Comparison of ENCODE assay signal across 18 mouse cellular contexts in the genomic region with DNA sequence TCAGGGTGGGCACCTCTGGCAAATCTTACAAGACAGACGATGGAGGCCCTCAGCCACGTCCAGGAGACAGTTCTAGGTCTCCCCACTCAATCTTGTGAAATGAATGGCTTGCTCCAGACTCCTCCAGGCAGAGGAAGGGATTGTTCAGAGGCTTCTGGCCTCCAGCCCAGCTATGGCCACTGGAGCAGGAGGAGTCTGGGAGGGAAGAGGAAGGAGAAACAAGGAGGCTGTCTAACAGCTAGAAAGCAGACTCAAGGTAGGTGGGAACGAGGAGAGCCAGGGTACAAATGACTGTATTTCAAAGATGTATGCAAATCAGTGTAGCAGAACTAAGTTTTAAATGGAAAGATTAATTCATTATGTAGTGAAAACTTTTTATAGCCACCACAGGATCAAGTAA. TPM values are rescaled to one million over a fixed set of nuclear protein-coding genes. Genes with fewer than 3 reads are reported as not detected.
DNase-seq lines count a peak whose midpoint lies in the region; ATAC-seq and TF ChIP-seq lines count a peak whose summit lies in the region.
"Had no signal": no experiment of that assay in that cellular context is flagged by ENCODE, and none has a peak within 500 bp of the region (broad histone marks: within the 10 kb centered on the region; RNA-seq: fewer than 3 reads in every experiment).

No protein-coding gene starts in this region.

- 60% methylated on average over 3 of the region's 3 CpGs for WGBS in heart, embryonic 13.5 days
- 65% methylated on average over 3 of the region's 3 CpGs for WGBS in heart, embryonic 11.5 days (ENCODE audit: insufficient replicate concordance)
- WGBS in lung, embryonic 14.5 days = 49% methylated on average over 3 of the region's 3 CpGs
- WGBS in lung, postnatal 0 days = 34% methylated on average over 3 of the region's 3 CpGs
- 59% methylated on average over 3 of the region's 3 CpGs for WGBS in stomach, embryonic 14.5 days

- TF ChIP-seq CTCF in lung, embryonic 14.5 days (IDR thresholded peaks at IDR 0.05; ENCODE audit: low read depth) = no peak
- no peak for TF ChIP-seq CTCF in lung, postnatal 0 days (IDR thresholded peaks at IDR 0.05)

- H3K36me3 ChIP-seq in heart, embryonic 13.5 days = no peaks in the 10 kb centered on the region
- no peaks in the 10 kb centered on the region for H3K36me3 ChIP-seq in heart, embryonic 11.5 days (ENCODE audit: control insufficient read depth, insufficient read depth, low read length)
- no peaks in the 10 kb centered on the region for H3K36me3 ChIP-seq in lung, embryonic 14.5 days (ENCODE audit: insufficient read depth)
- H3K36me3 ChIP-seq in lung, postnatal 0 days (ENCODE audit: insufficient read depth, low read length) = no peaks in the 10 kb centered on the region
- no peaks in the 10 kb centered on the region for H3K36me3 ChIP-seq in stomach, embryonic 14.5 days (ENCODE audit: control insufficient read depth, insufficient read depth, low read length)
- H3K36me3 ChIP-seq: lung, embryonic 15.5 days; neural tube, embryonic 12.5 days had no signal

- H3K27me3 ChIP-seq in heart, embryonic 13.5 days (replicated peaks) = no peaks in the 10 kb centered on the region
- no peaks in the 10 kb centered on the region for H3K27me3 ChIP-seq in heart, embryonic 11.5 days (ENCODE audit: control insufficient read depth, insufficient read depth, low read length)
- H3K27me3 ChIP-seq in lung, embryonic 14.5 days (ENCODE audit: insufficient read depth, low read length) = no peaks in the 10 kb centered on the region
- H3K27me3 ChIP-seq in lung, postnatal 0 days (replicated peaks; ENCODE audit: insufficient read depth, low read length) = no peaks in the 10 kb centered on the region
- no peaks in the 10 kb centered on the region for H3K27me3 ChIP-seq in stomach, embryonic 14.5 days (ENCODE audit: control insufficient read depth, insufficient read depth, low read length)
- H3K27me3 ChIP-seq: lung, embryonic 15.5 days; neural tube, embryonic 12.5 days had no signal

- no peak for TF ChIP-seq EP300 in lung, postnatal 0 days (IDR thresholded peaks at IDR 0.05)

- H3K4me1 ChIP-seq in heart, embryonic 13.5 days = peaks cover 4% of the 10 kb centered on the region; the same call in 1 of the 2 replicates
- H3K4me1 ChIP-seq in heart, embryonic 11.5 days (ENCODE audit: control insufficient read depth, insufficient read depth, low read length) = no peaks in the 10 kb centered on the region
- no peaks in the 10 kb centered on the region for H3K4me1 ChIP-seq in lung, embryonic 14.5 days (ENCODE audit: insufficient read depth)
- H3K4me1 ChIP-seq in lung, postnatal 0 days (ENCODE audit: insufficient read depth, low read depth, low read length) = no peaks in the 10 kb centered on the region
- H3K4me1 ChIP-seq in stomach, embryonic 14.5 days (ENCODE audit: control insufficient read depth, insufficient read depth, low read length) = no peaks in the 10 kb centered on the region
- H3K4me1 ChIP-seq: neural tube, embryonic 12.5 days had no signal

- no peak overlapping the region for H3K4me2 ChIP-seq in heart, embryonic 13.5 days
- no peak overlapping the region for H3K4me2 ChIP-seq in heart, embryonic 11.5 days
- no peak overlapping the region for H3K4me2 ChIP-seq in lung, embryonic 14.5 days
- no peak overlapping the region for H3K4me2 ChIP-seq in lung, postnatal 0 days (replicated peaks; ENCODE audit: low read depth, low read length)
- H3K4me2 ChIP-seq in stomach, embryonic 14.5 days (replicated peaks; ENCODE audit: low read depth, low read length) = no peak overlapping the region
- H3K4me2 ChIP-seq: hindbrain, embryonic 14.5 days; lung, embryonic 15.5 days; neural tube, embryonic 12.5 days had no signal

- no peak for ATAC-seq in heart, embryonic 13.5 days (ENCODE audit: extremely low read depth, insufficient number of reproducible peaks, low FRiP score, low TSS enrichment)
- ATAC-seq in heart, embryonic 11.5 days (replicated peaks; ENCODE audit: insufficient number of reproducible peaks, low FRiP score, low TSS enrichment) = no peak
- ATAC-seq in lung, embryonic 14.5 days (ENCODE audit: insufficient read depth) = no peak
- no peak for ATAC-seq in lung, postnatal 0 days
- no peak for ATAC-seq in stomach, embryonic 14.5 days (ENCODE audit: insufficient number of reproducible peaks, insufficient read depth, low FRiP score, low read depth)
- ATAC-seq: forebrain, embryonic 16.5 days had no signal

- peak; percentile 9 for DNase-seq in lung, embryonic 14.5 days
- no peak for DNase-seq in lung, postnatal 0 days (ENCODE audit: low spot score)
- DNase-seq in adipocyte (ENCODE audit: low spot score) = peak; percentile 74
- no peak for DNase-seq in ovary, postnatal 10 days (ENCODE audit: low spot score)
- DNase-seq: cerebellum, adult 18-20 months; kidney, adult 9 months; layer of hippocampus, adult 9-11 months; left cerebral cortex, postnatal 4 days; midbrain, embryonic 14.5 days; retina, postnatal 1 day; thymus, postnatal 4 days had no signal

- H3K27ac ChIP-seq in heart, embryonic 13.5 days (replicated peaks) = peak overlapping the region; percentile 53; the same call in 1 of the 2 replicates
- no peak overlapping the region for H3K27ac ChIP-seq in heart, embryonic 11.5 days (ENCODE audit: low read depth, low read length)
- H3K27ac ChIP-seq in lung, embryonic 14.5 days (ENCODE audit: low read depth) = no peak overlapping the region
- H3K27ac ChIP-seq in lung, postnatal 0 days (ENCODE audit: low read length) = no peak overlapping the region
- 0 out of 2 replicates have a peak overlapping the region, but pooled peaks have one; percentile 53 for H3K27ac ChIP-seq in stomach, embryonic 14.5 days (ENCODE audit: low read length)
- H3K27ac ChIP-seq: hindbrain, embryonic 14.5 days; lung, embryonic 15.5 days; neural tube, embryonic 12.5 days had no signal

- H3K9me3 ChIP-seq in heart, embryonic 13.5 days = no peaks in the 10 kb centered on the region
- H3K9me3 ChIP-seq in heart, embryonic 11.5 days (replicated peaks; ENCODE audit: control insufficient read depth, low read length) = 0 out of 2 replicates have a peak, but pooled peaks cover 2% of the 10 kb centered on the region
- no peaks in the 10 kb centered on the region for H3K9me3 ChIP-seq in lung, embryonic 14.5 days (ENCODE audit: low read depth, low read length)
- H3K9me3 ChIP-seq in lung, postnatal 0 days (ENCODE audit: low read length) = no peaks in the 10 kb centered on the region
- no peaks in the 10 kb centered on the region for H3K9me3 ChIP-seq in stomach, embryonic 14.5 days (ENCODE audit: control insufficient read depth, low read depth, low read length)
- H3K9me3 ChIP-seq: lung, embryonic 15.5 days had no signal

- H3K9ac ChIP-seq in heart, embryonic 13.5 days = no peak overlapping the region
- H3K9ac ChIP-seq in heart, embryonic 11.5 days (ENCODE audit: low read depth, low read length) = no peak overlapping the region
- H3K9ac ChIP-seq in lung, embryonic 14.5 days = no peak overlapping the region
- H3K9ac ChIP-seq in lung, postnatal 0 days (replicated peaks; ENCODE audit: low read depth) = no peak overlapping the region
- no peak overlapping the region for H3K9ac ChIP-seq in stomach, embryonic 14.5 days (replicated peaks; ENCODE audit: low read depth, low read length)
- H3K9ac ChIP-seq: hindbrain, embryonic 14.5 days; lung, embryonic 15.5 days; neural tube, embryonic 12.5 days had no signal

- H3K4me3 ChIP-seq in heart, embryonic 13.5 days = no peak overlapping the region
- no peak overlapping the region for H3K4me3 ChIP-seq in heart, embryonic 11.5 days (ENCODE audit: low read depth, low read length)
- no peak overlapping the region for H3K4me3 ChIP-seq in lung, embryonic 14.5 days (ENCODE audit: low read depth, low read length)
- H3K4me3 ChIP-seq in lung, postnatal 0 days (ENCODE audit: low read depth, low read length) = no peak overlapping the region
- H3K4me3 ChIP-seq in stomach, embryonic 14.5 days (ENCODE audit: low read depth, low read length) = no peak overlapping the region
- H3K4me3 ChIP-seq: lung, embryonic 15.5 days; neural tube, embryonic 12.5 days had no signal

RNA-seq across cellular contexts. Expression of a gene that starts 13.9 kb away (rescaled TPM):
- 87.7 and 89.4 TPM in 2 replicates for polyA plus RNA-seq in heart, embryonic 13.5 days (2015; fragmentation: Nextera tagmentation; extraction: Ambion mirVana)
- polyA plus RNA-seq in heart, embryonic 11.5 days (2014; fragmentation: Nextera tagmentation; extraction: Ambion mirVana) = 113 and 118 TPM in 2 replicates
- 148 and 158 TPM in 2 replicates for polyA plus RNA-seq in lung, embryonic 14.5 days (2014; fragmentation: Nextera tagmentation; extraction: Ambion mirVana)
- polyA plus RNA-seq in lung, postnatal 0 days (2015; fragmentation: Nextera tagmentation; extraction: Ambion mirVana) = 91.9 and 102 TPM in 2 replicates
- 173 and 181 TPM in 2 replicates for polyA plus RNA-seq in stomach, embryonic 14.5 days (2014; fragmentation: Nextera tagmentation; extraction: Ambion mirVana)

Comparison
In these comparisons a context has a peak if more than half of its experiments do, and no peak if none do; other contexts are left out.
1. H3K27ac ChIP-seq: peak in heart, embryonic 13.5 days (single experiment) and stomach, embryonic 14.5 days (single experiment); none in heart, embryonic 11.5 days (single experiment), lung, embryonic 14.5 days (single experiment) and lung, postnatal 0 days (single experiment).
2. DNase-seq: peak in lung, embryonic 14.5 days (single experiment) and adipocyte (single experiment); none in lung, postnatal 0 days (single experiment) and ovary, postnatal 10 days (single experiment).